Mouse (Mus musculus) liver, postnatal 0 days (tissue): ENCODE results near the gene Ace.

ENCODE experiments used
- CTCF ChIP-seq: sonication (generic); IDR thresholded peaks from 2 replicates; pipeline ENCODE4 v1.5.1; 2016; ENCODE audit warnings: antibody characterized with exemption, low read depth
- EP300 ChIP-seq: IDR thresholded peaks from 2 replicates; pipeline ENCODE4 v1.6.1; 2016; ENCODE audit warnings: antibody characterized with exemption, low read depth, mild to moderate bottlenecking

GRCm38 (mm10) chr11:106027607-106028006, 59.9 kb downstream of the Ace start:
- TF ChIP-seq EP300 (no peak), CTCF (no peak)
